In genomic region chr1:105355910-105356290, GRCm38 (mm10) we compare ENCODE assay signal across 8 mouse cellular contexts. TPM values are rescaled to one million over a fixed set of nuclear protein-coding genes. Genes with fewer than 3 reads are reported as not detected.
DNase-seq lines count a peak whose midpoint lies in the region; ATAC-seq lines count a peak whose summit lies in the region.

No protein-coding gene starts in this region.

- WGBS in forebrain, embryonic 11.5 days: 0% methylated on average over 13 of the region's 23 CpGs
- 0% methylated on average over 15 of the region's 23 CpGs for WGBS in hindbrain, embryonic 14.5 days
- WGBS in liver, embryonic 12.5 days (ENCODE audit: insufficient replicate concordance): under 1% methylated on average over 15 of the region's 23 CpGs
- WGBS in neural tube, embryonic 12.5 days: under 1% methylated on average over 22 of the region's 23 CpGs

- no peaks in the 10 kb centered on the region for H3K9me3 ChIP-seq in forebrain, embryonic 11.5 days (ENCODE audit: control insufficient read depth, low read length)
- H3K9me3 ChIP-seq in hindbrain, embryonic 14.5 days (ENCODE audit: control insufficient read depth, low read length): no peaks in the 10 kb centered on the region
- H3K9me3 ChIP-seq in liver, embryonic 12.5 days (replicated peaks): no peaks in the 10 kb centered on the region
- H3K9me3 ChIP-seq in neural tube, embryonic 12.5 days: no peaks in the 10 kb centered on the region

- H3K27me3 ChIP-seq in forebrain, embryonic 11.5 days (ENCODE audit: control insufficient read depth, insufficient read depth, low read length): peaks cover 3% of the 10 kb centered on the region; the same call in 1 of the 2 replicates
- no peaks in the 10 kb centered on the region for H3K27me3 ChIP-seq in hindbrain, embryonic 14.5 days (ENCODE audit: control insufficient read depth, insufficient read depth, low read length)
- H3K27me3 ChIP-seq in liver, embryonic 12.5 days (replicated peaks): peaks cover 44% of the 10 kb centered on the region
- no peaks in the 10 kb centered on the region for H3K27me3 ChIP-seq in neural tube, embryonic 12.5 days (replicated peaks)

- peak overlapping the region; percentile 74 for H3K9ac ChIP-seq in forebrain, embryonic 11.5 days (ENCODE audit: low read length)
- peak overlapping the region; percentile 78 for H3K9ac ChIP-seq in hindbrain, embryonic 14.5 days
- H3K9ac ChIP-seq in liver, embryonic 12.5 days: peak overlapping the region; percentile 56
- H3K9ac ChIP-seq in neural tube, embryonic 12.5 days: peak overlapping the region; percentile 71

- peak overlapping the region; percentile 66 for H3K4me3 ChIP-seq in forebrain, embryonic 11.5 days (ENCODE audit: low read depth, low read length)
- H3K4me3 ChIP-seq in hindbrain, embryonic 14.5 days (replicated peaks; ENCODE audit: low read length): peak overlapping the region; percentile 71
- H3K4me3 ChIP-seq in liver, embryonic 12.5 days: peak overlapping the region; percentile 63
- peak overlapping the region; percentile 71 for H3K4me3 ChIP-seq in neural tube, embryonic 12.5 days

- peak; percentile 43; the same call in 1 of the 2 replicates for ATAC-seq in forebrain, embryonic 11.5 days (replicated peaks; ENCODE audit: low FRiP score)
- ATAC-seq in hindbrain, embryonic 14.5 days (ENCODE audit: low FRiP score): peak; percentile 48
- peak; percentile 6; the same call in 1 of the 2 replicates for ATAC-seq in liver, embryonic 12.5 days
- ATAC-seq in neural tube, embryonic 12.5 days (ENCODE audit: low FRiP score, low read depth): peak; percentile 62

- peak overlapping the region; percentile 68 for H3K4me2 ChIP-seq in forebrain, embryonic 11.5 days (ENCODE audit: low read depth, low read length, severe bottlenecking)
- H3K4me2 ChIP-seq in hindbrain, embryonic 14.5 days (replicated peaks): peak overlapping the region; percentile 61
- H3K4me2 ChIP-seq in liver, embryonic 12.5 days: peak overlapping the region; percentile 83
- peak overlapping the region; percentile 90 for H3K4me2 ChIP-seq in neural tube, embryonic 12.5 days (replicated peaks)

- no peaks in the 10 kb centered on the region for H3K4me1 ChIP-seq in forebrain, embryonic 11.5 days (replicated peaks; ENCODE audit: control insufficient read depth, insufficient read depth, low read length)
- peaks cover 11% of the 10 kb centered on the region; the same call in 1 of the 2 replicates for H3K4me1 ChIP-seq in hindbrain, embryonic 14.5 days (replicated peaks; ENCODE audit: control insufficient read depth, insufficient read depth, low read length)
- peaks cover 5% of the 10 kb centered on the region; the same call in 1 of the 2 replicates for H3K4me1 ChIP-seq in liver, embryonic 12.5 days
- H3K4me1 ChIP-seq in neural tube, embryonic 12.5 days: peaks cover 5% of the 10 kb centered on the region

- DNase-seq in adrenal gland, postnatal 14 days: peak; percentile 54
- DNase-seq in adrenal gland, adult 8-10 months: no peak
- peak; percentile 45 for DNase-seq in R1 (ENCODE audit: low read depth, low spot score)
- DNase-seq in forebrain, embryonic 11.5 days (ENCODE audit: low spot score): peak; percentile 67
- peak; percentile 58 for DNase-seq in hindbrain, embryonic 14.5 days (ENCODE audit: low spot score)
- DNase-seq in c-Kit-positive CD71-positive TER-119-positive erythroid progenitor cells, embryonic 14.5 days (ENCODE audit: low spot score): no peak

- no peaks in the 10 kb centered on the region for H3K36me3 ChIP-seq in forebrain, embryonic 11.5 days (ENCODE audit: control insufficient read depth, insufficient read depth, low read length)
- H3K36me3 ChIP-seq in hindbrain, embryonic 14.5 days (replicated peaks; ENCODE audit: control insufficient read depth, insufficient read depth): no peaks in the 10 kb centered on the region
- no peaks in the 10 kb centered on the region for H3K36me3 ChIP-seq in liver, embryonic 12.5 days
- H3K36me3 ChIP-seq in neural tube, embryonic 12.5 days: no peaks in the 10 kb centered on the region

- no peak overlapping the region for H3K27ac ChIP-seq in forebrain, embryonic 11.5 days (ENCODE audit: low read depth, low read length)
- H3K27ac ChIP-seq in hindbrain, embryonic 14.5 days: peak overlapping the region; percentile 86
- no peak overlapping the region for H3K27ac ChIP-seq in liver, embryonic 12.5 days
- no peak overlapping the region for H3K27ac ChIP-seq in neural tube, embryonic 12.5 days

RNA-seq across cellular contexts. Expression of gene Rnf152, which starts 0.6 kb away (rescaled TPM):
- 11.2 and 15.8 TPM in 2 replicates for total RNA-seq in adrenal gland, postnatal 14 days (2021)
- 1 to 10 TPM; 1.3 to 2.2 (median 2.0) TPM for total RNA-seq in adrenal gland, adult 8-10 months (2022)
- polyA plus RNA-seq in forebrain, embryonic 11.5 days (2014; fragmentation: Nextera tagmentation; extraction: Ambion mirVana): 1.4 and 1.6 TPM in 2 replicates
- polyA plus RNA-seq in hindbrain, embryonic 14.5 days (2014; fragmentation: Nextera tagmentation; extraction: Ambion mirVana): 31.6 and 33.4 TPM in 2 replicates
- 0.01 and 0.04 TPM in 2 replicates for polyA plus RNA-seq in liver, embryonic 12.5 days (2016; fragmentation: Nextera tagmentation; extraction: Ambion mirVana)
- polyA plus RNA-seq in neural tube, embryonic 12.5 days (2016; fragmentation: Nextera tagmentation; extraction: Ambion mirVana): 4.2 and 4.4 TPM in 2 replicates

Comparison
In these comparisons a context has a peak if more than half of its experiments do, and no peak if none do; other contexts are left out.
1. DNase-seq: peak in adrenal gland, postnatal 14 days (single experiment), R1 (single experiment), forebrain, embryonic 11.5 days (single experiment) and hindbrain, embryonic 14.5 days (single experiment); none in adrenal gland, adult 8-10 months (single experiment) and c-Kit-positive CD71-positive TER-119-positive erythroid progenitor cells, embryonic 14.5 days (single experiment).
2. ATAC-seq: peak in every context shown above with its lines; median percentile 62 in neural tube, embryonic 12.5 days; 48 in hindbrain, embryonic 14.5 days; 43 in forebrain, embryonic 11.5 days; 6 in liver, embryonic 12.5 days.
3. Peak in every context shown above with its lines, with median percentiles within 50 percentile points of each other: H3K4me2 ChIP-seq, H3K4me3 ChIP-seq and H3K9ac ChIP-seq.